Mouse (Mus musculus) brain, embryonic 14.5 days (tissue): ENCODE measurements at regions not wholly inside any gene's neighbourhood (a gene's known extent, or its start where the extent isn't known, plus 50 kb on each side); places are given as distances from the start of the nearest gene placed in this dataset.

Source experiments
- DNase-seq: peaks from one replicate; pipeline ENCODE4 v3.0.0-alpha.2; 2011; ENCODE audit warnings: low read depth
- CTCF ChIP-seq: fragments of 200-500 bp; IDR thresholded peaks from 2 replicates; pipeline ENCODE4 v1.5.1; 2012; ENCODE audit warnings: inconsistent platforms, mild to moderate bottlenecking, moderate library complexity, borderline replicate concordance; ENCODE audit not compliant: insufficient read depth, insufficient read length; ENCODE audit errors: extremely low read depth
- POLR2A ChIP-seq: fragments of 200-500 bp; IDR thresholded peaks from 2 replicates; pipeline ENCODE4 v1.6.1; 2012; ENCODE audit warnings: mild to moderate bottlenecking, inconsistent platforms, borderline replicate concordance; ENCODE audit not compliant: poor library complexity, insufficient read depth, insufficient read length, severe bottlenecking; ENCODE audit errors: extremely low read depth

DNA sequence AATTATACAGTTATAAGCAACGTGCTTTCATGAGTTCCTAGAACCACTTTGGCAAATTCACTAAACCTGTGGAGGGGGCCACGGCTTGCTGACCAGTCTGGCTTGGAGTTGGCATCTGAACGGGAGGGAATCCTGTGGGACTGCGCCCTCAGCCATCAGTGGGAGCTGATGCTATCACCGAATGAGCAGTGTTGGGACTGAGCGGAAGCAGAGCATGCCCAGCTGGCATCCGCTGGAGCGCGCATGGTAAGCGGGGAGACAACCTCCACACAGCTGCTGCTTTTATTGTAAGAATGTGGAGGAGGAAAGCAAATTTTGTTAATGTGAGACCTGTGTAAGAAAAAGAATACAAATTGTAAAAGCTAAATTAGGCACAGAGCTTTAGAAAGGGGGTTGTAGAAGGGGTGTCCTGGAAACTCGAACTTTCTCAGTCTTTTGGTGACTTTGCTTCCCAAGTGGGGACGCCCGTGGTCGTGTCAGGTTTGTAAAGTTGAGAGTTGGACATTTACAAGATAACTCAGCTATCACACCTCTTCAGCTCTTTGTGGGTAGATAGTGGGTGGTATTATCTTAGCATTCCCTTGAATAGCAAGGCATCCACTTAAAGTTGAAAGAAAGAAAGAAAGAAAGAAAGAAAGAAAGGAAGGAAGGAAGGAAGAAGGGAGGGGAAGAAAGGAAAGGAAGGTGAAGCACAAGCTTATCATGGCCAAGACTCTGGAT, 142.2 kb downstream of the Qrsl1 start:
- no peak for TF ChIP-seq POLR2A
- TF ChIP-seq CTCF = no peak
- DNase-seq = peak; percentile 22

DNA sequence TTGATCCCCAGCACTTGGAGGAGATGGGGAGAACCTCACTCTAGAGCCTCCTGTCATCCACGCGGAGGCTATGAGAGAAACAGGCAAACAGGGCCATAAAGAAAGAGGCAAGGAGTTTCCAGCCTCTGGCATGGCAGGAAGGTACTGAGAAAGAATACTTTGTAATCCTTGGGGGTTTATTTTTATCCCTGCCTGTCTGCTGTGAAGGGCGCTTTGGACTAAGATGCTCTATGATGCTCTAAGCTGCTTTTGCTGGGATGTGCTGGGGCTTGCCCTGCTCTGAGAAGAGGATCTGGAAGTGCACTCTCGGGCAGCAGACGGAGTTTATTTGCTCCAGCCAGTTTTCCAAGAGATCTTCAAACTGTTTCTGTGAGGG, 141.7 kb downstream of the Qrsl1 start:
- no peak for TF ChIP-seq POLR2A
- no peak for DNase-seq

DNA sequence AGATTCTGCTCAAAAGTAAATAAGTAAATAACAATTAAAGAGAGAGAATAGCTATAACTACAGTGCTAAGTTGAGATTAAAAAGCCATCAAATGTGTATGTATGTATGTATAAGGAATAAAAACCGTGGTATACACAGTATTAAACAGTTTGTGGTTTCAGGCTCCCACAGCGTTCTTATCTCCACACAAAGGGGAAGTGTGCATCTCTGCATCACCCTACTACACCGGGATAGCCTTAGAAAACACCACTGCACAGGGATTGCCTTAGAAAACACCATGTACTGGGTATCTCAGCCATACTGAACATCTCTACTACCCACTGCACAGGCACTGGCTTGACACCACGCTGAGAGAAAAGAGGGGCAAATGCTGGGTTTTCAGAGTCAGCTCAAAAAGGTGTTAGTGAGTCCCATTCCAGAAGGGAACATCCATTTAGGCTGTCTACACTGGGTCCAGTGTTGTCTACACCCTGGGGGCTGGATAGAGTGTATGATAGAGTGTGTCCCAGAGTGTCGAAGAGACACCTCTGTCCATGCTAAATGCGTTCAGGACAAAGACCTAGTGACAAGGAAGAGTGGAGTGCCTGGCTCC, 139.5 kb downstream of the Qrsl1 start:
- no peak for TF ChIP-seq POLR2A
- no peak for TF ChIP-seq CTCF
- no peak for DNase-seq

DNA sequence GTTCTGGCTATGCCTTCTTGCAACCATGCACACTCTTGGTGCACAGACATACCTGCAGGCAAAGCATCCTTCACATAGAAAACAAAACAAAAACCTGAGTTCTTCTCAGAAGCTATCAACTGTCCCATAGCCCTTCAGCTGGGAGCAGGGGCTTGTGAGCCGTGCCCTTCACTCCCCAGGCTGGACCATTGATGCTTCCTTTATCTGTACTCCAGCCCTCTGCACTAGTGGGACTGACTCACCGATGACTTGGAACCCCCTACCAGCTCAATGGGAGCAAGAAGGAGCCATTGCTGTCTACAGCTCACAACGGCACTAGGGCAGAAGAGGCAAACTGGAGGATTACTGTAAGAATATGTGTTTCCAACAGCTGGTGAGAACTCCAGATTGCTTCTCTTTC, 137.0 kb downstream of the Qrsl1 start:
- DNase-seq = no peak
- TF ChIP-seq POLR2A (no peak), CTCF (no peak)

DNA sequence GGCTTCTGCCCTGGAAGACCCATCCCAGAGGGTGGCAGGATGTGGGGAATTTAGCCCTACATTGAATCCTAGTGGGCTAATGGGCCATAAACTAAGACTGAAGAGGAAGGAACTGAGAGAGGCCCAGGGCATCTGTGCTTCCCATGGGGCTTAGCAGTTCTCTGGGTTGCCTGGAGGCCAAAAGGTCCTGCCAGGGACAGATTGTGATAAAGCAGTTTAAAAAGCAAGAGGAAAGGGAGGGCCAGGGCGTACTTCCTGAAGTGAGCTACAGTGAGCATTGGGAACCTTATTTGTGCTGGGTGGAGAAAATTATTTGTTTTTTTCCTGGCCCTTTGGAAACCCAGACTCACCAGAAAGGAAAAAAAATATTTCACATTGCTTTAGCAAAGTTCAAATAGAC, 136.3 kb downstream of the Qrsl1 start:
- TF ChIP-seq CTCF (no peak), POLR2A (no peak)
- DNase-seq = no peak

DNA sequence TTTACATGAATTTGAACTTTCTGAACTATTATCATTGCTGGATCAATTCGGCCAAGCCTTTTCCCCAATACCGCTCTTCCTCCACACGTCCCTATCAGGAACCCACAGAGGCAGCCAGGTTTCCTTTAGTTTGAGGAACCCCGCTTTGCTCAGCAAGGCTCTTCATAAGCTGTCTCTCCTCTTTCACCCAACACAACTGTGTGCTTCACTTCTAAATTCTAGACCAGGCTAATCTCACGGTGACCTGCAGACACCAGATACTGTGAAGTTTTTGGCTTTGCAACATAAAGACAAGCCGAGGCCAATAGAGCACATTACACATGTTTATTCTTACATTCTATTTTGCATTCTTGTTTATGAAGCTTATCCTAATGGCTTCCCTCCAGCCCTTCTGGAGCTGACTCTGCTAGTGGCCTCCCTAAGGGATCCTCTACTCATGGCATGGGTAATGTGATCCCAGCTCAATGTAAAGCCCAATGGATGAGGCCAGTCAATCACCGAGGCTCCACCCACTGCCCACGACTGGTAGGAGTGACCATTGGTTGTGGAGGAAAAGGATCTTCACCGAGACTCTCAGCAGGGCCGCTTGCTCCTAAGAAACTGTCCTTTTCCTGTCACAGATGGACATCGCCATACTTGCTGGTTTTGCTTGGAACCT, 135.6 kb downstream of the Qrsl1 start:
- TF ChIP-seq POLR2A (no peak), CTCF (no peak)

GRCm38 (mm10) chr10:43767961-43768726, 133.4 kb downstream of the Qrsl1 start:
- peak; percentile 5 for DNase-seq
- TF ChIP-seq CTCF (no peak), POLR2A (no peak)

More for the DNA sequence above, 135.6 kb downstream of the Qrsl1 start:
- no peak for DNase-seq

GRCm38 (mm10) chr10:43769026-43769425, 132.5 kb downstream of the Qrsl1 start:
- no peak for TF ChIP-seq POLR2A
- no peak for TF ChIP-seq CTCF
- no peak for DNase-seq

GRCm38 (mm10) chr10:43775807-43776206, 125.7 kb downstream of the Qrsl1 start:
- no peak for DNase-seq
- TF ChIP-seq CTCF (no peak), POLR2A (no peak)

DNA sequence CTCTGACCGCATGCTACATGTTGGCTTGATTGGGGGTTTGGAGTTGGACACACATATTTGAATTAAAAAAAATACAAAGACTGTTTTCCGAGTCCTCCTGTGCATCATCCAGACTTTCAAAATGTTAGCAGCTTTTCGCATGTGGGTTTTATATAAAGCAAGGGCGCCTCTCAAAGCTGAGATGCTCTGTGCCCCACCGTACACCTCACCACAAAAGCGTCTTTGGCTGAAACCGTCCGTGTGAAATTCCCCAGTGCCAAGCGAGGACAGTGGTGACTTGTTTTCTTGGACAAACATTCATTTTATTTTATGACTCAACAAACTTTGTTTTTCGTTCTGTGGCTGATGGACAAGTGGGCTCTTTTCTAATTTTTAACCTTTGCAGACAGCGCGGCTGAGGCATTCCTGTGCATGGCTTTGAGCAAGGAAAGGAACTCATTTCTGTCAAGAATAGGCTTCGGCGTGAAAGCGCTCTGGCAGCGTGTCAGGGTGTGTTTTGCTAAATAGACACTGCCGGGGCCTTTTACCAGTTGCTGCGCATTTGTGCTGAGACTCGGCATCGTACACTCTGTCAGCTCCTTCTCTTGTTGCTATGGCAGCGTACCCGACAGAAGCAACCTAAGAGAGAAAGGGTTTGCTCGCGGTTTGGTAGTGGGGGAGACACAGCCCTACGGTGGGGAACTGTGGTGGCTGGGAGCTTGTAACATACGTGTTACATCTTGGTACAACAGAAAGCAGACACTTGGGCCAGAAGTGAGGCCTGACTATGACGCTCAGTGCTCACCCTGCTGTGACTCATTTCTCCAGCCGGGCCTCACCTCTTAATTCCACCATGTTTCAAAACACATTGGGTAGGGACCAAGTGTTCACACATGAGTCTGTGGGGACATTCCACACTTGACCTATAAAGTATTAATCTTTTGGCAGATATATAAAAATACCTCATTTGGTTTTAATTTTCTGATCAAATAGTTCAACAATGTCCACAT, 123.6 kb downstream of the Qrsl1 start:
- TF ChIP-seq CTCF = no peak
- TF ChIP-seq POLR2A = no peak
- DNase-seq = peak; percentile 81
